Mouse (Mus musculus) lung, adult 2 months (tissue): ENCODE results near the gene Aimp2.

ENCODE experiments used
- CTCF ChIP-seq: fragments of 200-500 bp; IDR thresholded peaks from 2 replicates; pipeline ENCODE4 v1.5.1; 2011; ENCODE audit warnings: mild to moderate bottlenecking, low read length, control low read depth; ENCODE audit not compliant: insufficient read depth
- POLR2A ChIP-seq: fragments of 200-500 bp; IDR thresholded peaks from 2 replicates; pipeline ENCODE4 v1.6.1; 2011; ENCODE audit warnings: low read depth, mild to moderate bottlenecking, control low read depth, low read length, borderline replicate concordance; ENCODE audit errors: extremely low read depth

DNA sequence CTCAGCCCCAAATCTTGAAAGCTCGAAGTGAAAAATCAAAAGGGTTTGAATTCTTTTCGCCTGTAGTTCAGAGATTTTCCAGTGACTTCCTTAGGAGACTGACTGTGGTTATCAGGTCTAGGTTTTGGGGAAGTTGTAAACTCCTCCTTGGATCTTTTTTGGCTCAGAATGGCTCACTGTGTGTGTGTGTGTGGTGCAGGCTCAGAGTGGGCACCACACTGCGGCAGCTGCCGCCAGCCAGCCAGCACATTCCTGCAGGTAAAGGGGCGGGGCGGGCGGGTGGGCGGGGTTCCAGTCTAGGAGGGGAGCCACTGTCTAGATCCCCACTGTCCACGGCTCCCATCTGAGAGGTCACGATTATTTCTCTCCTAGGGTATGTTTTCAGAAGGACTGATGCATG lies 31.9 kb upstream of the Aimp2 start:
- TF ChIP-seq CTCF (no peak), POLR2A (no peak)
